Mouse (Mus musculus) testis, postnatal 14 days (tissue): Measurements from ENCODE around the gene Mllt6.
A peak's percentile ranks its signal among the peaks of the same experiment; 100 is the strongest.
"Not testable (repeated sequence)": the region's sequence is repeated elsewhere in the genome, so short reads cannot be mapped to it uniquely, and the experiment has no call there.

Experiments used
- DNase-seq: peaks from one replicate; pipeline ENCODE4 v3.0.0; 2021; ENCODE audit warnings: low spot score

The Mllt6 gene

DNA sequence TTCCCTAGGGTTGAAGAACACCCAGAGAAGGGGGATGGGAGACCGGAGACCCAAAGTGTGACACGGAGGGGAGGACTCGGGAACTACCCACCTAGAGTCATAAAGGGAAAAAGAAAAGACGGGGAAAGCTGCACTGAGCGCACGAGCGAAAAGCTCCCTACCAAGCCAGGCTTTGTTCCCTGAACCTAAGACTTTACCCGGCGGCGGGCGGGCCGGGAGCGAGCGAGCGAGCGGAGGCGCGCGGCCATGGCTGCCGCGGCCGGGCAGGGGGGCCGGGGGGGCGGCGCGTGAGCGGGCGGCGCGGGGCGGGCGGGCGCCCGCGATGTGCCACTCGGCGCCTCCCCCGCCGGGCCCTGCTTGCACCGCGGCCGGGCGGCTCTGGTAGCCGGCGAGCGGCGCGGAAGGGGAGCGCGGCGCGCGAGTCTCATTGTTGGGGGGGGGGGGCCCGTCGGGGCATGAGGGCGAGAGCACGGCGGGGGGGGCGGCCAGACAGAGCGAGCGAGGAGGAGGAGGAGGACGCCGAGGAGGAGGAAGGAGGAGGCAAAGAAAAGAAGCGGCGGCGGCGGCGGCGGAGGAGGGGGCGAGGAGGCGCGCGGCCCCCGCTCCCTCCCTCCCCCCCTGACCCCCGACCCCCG lies at the start of gene Mllt6:
Mllt6 (plus strand) TSS at position 522 of the 635 bp plus-strand sequence.
- DNase-seq, result peak; percentile 83

DNA sequence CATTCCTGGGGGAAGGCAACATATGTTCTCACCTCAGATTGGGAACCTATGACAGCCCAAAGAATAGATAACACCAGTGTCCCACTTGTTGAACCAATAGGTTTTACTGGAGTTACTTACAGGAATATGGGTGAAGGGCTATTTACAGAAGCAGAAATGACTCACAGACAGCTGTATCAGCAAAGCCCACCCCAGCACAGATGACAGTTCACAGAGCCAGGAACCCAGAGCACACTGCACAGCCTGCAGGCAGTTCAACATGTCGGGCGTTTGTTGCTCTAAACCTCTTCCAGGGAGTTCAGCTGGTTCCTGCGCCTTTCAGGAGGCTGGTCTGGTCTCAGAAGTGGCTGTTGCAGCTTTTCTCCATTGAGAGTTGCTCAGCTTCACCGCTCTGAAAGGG lies 47.9 kb upstream of the Mllt6 start:
- no peak for DNase-seq

DNA sequence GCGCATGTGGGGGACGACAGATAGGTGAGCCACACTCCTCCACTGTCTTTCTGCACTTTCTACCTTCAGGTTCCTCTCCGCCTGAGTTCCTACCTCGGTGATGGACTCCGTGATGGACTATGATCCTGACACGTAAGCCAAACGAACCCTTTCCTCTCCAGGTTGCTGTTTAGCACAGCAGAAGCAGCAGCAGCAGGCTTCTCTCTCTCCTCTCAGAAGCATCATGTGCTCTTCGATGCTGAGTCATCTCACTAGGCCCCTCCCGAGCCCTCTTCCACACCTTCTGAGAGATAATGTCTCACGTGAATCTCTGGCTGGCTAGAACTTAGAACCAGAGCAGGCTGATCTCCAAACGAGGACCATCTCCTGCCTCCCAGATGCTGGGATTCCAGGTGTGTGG lies 44.8 kb upstream of the Mllt6 start:
- no peak for DNase-seq

DNA sequence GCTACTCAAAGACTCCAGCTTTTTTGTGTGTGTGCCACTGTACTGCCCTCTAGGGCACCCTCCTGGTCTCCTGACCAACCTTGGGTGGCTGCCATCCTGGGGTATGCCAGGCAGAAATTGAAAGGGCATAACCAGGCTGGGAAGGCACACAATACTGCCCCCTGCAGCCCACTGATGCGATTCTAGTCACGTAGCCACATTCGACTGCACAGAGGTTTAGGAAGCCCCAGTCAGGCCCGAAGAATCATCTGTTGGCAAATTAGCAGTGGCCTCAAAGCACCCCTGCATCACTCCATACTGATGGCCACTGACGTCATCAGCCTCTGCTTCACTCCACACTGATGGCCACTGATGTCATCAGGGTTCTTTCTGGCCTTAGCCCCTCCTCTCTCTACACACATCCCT lies 43.8 kb upstream of the Mllt6 start:
- DNase-seq, result peak; percentile 39

DNA sequence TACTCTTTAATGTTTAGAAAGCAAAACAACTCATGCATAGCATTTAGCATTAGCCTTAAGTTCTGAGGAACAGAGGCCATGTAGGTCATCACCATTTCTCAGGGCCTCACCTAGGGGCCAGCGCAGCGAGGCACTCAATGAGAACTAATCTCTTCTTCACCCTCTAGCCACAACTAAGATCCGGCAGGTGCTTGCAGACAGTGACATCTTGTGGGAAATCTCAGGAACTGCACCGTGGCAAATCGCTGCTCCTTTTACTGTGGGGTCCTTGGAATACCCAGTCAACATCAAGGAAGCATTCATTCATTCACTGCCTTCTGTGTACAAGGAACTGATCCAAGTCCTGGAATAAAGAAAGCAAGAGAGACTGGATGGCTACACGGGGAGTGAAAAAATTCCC lies 40.8 kb upstream of the Mllt6 start:
- DNase-seq, result peak; percentile 36

DNA sequence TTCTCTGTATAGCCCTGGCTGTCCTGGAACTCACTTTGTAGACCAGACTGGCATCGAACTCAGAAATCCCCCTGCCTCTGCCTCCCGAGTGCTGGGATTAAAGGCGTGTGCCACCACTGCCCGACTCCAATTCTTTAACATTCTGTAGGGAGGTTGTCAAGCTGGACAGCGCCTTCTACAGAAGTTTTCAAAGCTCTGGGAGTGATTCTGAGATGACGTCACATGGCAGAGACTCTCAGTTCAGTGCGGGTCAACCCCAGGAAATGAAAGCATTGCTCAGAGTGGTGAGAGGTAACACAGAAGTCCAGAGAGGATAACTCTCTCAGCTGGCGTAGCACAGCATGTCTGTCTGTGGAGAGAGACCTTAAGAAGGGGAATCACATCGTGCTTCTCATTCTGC lies 40.0 kb upstream of the Mllt6 start:
- no peak for DNase-seq

DNA sequence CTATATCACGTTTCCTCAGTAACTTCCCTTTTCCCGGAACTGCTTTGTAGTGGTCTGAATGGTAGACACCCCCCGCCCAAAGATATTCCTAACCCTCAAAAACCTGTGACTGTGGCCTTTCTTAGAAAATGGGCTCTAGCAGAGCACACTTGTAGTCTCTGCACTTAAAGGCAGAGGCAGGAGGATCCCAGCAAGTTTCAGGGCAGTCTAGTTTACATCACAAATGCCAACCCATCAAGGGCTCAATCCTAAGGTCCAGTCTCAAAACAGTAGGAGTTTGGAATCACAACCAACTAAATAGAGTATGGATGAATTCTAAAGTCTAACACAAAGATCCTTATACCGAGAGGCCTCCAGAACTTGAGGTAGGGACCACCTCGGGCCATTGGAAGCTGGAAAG lies 37.7 kb upstream of the Mllt6 start:
- no peak for DNase-seq

DNA sequence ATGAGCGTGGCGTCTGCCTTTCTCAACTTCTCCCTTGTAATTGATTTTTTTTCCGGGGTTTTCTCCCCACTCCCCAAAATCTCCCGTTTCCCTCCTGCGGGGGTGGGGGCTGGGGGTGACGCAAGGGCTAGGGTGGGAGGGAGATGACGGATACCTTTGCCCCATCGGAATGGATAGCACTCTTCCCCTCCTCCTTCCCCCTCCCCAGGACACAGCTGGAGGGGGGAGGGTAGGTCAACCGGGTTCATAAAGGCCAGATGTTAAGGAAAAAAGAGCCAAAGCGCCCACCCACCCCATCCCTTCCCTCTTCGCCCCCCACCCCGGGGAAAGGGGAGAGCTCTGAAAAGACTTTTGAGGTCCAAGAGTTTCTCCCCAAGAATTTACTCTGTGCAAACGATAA lies 36.8 kb upstream of the Mllt6 start:
- DNase-seq, result no peak

DNA sequence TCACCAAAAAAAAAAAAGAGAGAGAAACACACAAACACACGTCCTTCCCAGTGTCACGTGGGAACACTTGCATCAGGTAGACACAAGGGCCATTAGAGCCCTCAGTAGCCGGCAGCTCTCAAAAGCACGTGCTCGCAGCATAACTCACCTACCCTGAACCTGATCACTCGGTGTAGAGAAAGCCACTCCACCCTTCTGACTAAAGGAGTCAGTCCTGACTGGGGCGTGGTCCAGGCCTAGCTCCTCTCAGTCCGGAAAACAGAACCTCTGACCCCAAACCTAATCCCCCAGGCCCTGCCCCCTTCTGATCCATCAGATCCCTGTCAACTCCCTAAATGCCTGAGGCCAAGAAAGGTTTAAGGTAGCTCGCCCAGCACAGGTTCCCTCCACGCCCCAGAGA lies 36.4 kb upstream of the Mllt6 start:
- no peak for DNase-seq

DNA sequence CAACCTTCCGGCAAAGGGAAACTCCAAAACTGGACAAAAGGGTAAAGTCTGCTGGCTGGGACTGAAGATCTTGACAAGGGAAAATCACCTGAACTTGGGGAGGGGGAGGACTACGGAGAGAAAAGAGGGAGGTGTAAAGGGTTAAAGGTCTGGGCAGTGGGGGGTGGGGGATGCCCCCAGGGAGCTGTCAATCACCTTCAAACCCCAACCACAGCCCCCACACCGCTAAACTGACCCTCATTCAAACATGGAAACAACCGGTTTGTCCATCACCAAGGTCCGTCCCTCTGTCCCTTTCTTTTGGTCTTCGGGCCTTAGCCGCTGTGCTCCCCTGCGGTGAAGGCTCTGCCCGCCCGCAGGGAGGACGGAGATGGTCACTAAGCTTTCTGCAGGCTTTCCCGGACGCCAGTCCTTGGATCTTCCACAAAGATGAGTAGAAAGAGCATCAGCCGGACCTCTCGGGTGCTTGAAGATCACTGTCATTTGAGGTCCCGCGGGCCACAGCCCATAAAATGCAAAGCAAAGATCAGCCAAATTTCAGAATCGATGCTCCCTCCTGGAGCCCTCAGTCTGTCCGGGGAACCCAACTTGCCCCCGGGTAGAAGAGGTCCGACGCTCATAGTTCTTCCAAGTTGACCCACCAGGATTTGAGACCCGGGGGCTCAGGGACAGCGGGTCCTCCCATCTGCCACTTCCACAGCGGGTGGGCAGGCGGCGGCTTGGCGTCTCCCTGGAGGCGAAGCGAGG lies 35.5 kb upstream of the Mllt6 start:
- DNase-seq, result no peak

DNA sequence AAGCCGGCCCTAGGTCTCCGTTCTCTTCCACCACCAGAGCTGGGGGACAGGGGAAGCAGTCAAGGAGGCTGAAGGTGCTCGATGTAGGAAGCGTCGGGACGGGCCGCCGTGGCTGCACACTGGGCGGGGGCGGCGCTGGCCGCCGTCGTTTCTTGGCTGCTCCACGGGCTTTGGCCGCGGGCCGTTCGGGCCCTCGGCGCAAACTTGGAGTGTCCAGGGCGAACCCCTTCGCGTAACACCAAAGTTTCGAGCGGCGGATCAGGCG lies 35.0 kb upstream of the Mllt6 start:
- DNase-seq, result no peak

DNA sequence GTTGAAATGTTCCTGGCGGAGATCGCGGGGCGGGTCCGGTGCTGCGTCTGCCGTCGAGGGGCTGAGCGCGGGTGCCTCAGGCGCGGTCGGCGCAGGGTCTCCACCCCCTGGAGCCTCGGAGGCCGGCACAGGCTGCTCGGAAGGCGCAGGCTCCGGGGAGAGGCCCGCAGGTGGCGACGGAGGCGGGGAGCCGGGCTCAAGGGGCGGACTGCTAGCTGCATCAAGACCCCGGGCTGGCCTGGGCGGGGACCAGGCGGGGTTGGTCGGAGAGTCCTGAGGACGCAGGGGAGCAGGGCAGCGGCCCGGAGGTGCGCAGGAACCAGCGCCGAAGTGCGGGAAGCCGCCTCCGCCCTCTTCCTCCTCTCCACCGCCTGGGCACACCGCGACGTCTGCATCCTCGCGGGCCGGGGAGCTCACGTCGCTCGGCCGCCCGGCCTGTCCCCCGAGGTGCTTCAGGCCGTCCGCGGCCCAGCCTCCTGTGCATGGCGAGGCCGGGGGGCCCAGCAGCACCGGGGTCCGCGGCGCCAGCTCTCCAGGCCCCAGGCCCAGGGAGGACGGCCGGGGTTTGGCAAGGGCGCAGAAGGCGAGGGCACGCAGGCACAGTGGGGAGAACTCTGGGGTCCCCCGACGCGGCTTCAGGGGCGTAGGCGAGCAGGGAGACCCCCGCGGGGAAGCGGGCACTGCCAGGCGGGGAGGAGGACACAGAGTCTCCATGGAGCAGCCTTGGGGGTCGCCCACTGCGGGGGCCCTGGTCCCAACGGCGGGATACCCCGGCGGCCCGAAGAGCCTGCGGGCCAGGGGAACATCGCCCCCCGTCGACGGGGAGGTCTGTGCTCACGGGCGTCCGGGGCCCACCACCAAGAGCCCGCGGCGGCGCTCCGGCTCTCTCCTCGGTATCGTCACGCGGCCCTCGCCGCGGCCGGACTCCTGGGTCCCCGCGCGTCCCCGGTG lies 34.4 kb upstream of the Mllt6 start:
- DNase-seq, result peak; percentile 64

DNA sequence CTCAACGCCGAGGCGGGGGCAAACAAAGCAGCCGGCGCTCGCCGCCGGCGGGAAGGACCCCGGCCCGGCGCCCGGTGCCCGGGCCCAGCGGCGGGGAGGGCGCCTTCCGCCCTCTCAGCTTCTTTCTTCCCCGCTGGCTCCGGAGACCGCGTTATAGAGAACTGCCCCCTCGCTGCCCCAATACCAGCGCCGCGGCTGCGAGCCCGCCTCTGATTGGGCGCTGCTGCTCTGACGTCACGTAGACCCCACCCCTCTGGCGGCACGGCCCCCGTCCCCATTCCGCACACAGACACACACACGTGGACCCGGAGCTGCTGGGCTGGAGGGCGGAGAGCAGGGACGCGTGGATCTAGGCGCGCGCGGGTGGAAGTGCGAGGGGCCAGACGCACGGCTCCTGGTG lies 33.6 kb upstream of the Mllt6 start, which contains the start of gene Epop:
Epop (minus strand) TSS at position 127 of the 400 bp plus-strand sequence.
- DNase-seq, result peak; percentile 91

DNA sequence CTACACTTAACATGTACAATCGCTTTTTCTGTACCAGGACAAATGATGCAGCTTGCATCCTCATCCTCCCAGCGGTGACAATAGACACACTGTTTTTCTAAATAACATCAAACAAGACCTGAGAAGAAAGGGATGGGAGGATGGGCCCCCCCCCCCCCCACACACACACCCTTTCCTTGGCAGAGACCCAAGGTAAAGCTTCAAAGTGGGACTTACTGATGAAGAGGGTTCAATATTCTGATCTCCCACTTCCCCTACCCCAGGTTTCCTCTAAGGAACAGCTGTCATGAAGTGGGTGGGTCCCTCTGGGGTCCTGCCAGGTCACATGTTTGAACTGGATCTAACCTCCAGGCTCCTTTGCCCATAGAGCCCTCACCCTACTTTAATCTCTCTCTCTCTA lies 32.2 kb upstream of the Mllt6 start:
- DNase-seq, result no peak

DNA sequence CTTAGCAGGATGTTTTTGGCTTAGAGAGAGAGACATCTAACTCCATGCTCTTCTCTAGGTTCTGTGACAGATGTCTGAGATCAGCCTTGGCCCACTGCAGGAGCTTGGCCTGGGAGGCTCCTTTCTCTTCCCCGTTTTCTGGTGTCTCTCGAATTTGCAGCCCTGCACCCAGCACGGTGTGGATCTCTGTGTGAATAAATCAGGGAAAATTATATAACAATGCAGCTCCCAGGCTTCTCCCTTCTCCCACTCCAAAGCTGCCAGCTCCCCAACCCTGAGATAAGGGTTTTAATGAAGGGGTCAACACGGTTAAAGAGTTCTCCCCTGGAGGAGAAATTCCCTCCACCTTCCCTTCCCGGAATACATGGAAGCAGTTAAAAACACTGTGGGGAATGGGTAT lies 31.7 kb upstream of the Mllt6 start:
- DNase-seq, result no peak

DNA sequence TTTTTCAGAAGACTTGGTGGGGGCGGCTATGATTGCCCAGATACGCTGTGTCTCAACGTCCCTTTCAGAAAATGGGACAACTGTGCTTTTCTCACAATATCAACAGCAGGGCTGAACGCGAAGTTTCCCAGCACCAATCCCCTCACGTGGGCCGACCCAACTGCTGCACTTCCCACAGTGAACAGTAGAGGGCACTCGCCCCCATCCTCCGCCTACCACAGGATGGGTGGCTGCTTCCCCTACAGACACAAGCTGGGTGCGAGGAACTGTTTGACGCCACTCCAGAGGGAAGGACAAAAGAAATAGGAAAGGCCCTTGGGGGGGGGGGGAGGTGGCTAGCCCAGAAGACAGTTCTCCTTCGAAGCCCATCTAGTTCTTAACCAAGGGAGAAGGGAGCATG lies 31.3 kb upstream of the Mllt6 start:
- peak; percentile 81 for DNase-seq

DNA sequence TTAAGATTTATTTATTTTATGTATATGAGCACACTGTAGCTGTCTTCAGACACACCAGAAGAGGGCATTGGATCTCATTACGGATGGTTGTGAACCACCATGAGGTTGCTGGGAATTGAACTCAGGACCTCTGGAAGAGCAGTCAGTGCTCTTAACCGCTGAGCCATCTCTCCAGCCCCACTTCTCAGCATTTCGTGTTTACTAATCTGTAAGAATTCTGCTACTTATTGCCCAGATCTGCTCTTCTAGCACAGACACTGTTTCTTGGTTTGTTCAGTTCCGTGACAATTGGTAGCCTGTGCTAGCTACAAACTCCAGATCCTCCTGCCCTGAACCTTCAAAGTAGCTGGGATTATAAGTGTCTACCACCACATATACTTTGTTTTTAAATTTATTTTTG lies 30.8 kb upstream of the Mllt6 start:
- DNase-seq, result not testable (repeated sequence)

DNA sequence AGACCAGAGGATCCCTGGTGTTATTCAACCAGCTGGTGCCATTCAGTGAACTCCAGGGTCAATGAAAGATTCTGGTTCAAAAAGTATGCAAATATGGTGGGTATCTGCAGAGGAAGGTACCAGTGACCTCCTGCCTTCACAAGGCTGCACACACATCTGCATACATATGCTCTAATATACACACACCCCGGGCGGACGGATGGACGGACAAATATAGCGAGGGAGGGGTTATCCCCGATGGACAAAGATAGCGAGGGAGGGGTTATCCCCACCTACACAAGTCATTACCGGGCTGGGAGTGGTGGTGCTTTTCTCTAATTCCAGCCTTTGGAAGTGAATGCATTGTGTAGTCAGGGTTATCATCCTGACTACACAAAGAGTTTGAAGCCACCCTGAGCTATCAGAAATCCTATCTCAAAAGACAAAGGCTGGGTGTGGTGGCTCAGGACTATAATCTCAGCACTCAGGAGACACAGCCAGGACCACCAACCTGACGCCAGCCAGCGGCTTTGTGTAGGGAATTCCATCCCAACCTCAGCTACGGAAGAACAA lies 27.7 kb upstream of the Mllt6 start:
- no peak for DNase-seq

DNA sequence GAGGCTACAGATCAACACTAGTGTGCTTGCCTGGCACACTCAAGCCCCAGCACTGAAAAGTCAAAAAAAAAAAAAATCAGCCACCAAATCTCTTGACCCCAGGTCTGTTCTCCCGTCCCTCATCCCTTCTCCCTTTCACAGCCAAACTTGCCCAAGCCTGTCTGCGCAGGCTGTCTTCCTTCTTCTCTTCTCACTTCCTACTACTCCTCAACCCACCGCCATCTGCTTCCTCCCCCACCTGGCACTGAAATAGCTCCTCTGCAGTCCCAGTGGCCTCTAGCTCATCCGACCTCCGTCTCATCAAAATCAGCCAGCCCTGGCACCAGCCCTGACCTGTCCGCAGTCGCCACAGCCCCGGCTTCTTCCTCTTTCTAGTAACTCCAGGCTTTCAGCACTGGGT lies 21.5 kb upstream of the Mllt6 start:
- no peak for DNase-seq

DNA sequence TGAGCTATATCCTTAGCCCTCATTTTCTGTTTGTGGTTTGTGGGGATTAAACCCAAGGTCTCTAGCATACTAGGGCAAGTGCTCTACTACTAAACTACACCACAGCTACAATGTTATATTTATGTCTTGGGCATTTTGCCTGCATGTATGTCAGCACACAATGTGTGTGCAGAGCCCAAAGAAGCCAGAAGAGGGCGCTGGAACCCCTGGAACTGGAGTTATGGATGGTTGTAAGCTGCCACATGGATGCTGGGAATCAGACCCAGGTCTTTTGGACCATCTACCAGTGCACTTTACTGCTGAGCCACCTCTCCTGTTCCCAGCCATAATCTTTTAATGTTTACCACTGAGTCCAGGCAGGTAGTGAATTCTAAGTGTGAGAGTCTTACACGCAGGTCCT lies 20.5 kb upstream of the Mllt6 start:
- no peak for DNase-seq

DNA sequence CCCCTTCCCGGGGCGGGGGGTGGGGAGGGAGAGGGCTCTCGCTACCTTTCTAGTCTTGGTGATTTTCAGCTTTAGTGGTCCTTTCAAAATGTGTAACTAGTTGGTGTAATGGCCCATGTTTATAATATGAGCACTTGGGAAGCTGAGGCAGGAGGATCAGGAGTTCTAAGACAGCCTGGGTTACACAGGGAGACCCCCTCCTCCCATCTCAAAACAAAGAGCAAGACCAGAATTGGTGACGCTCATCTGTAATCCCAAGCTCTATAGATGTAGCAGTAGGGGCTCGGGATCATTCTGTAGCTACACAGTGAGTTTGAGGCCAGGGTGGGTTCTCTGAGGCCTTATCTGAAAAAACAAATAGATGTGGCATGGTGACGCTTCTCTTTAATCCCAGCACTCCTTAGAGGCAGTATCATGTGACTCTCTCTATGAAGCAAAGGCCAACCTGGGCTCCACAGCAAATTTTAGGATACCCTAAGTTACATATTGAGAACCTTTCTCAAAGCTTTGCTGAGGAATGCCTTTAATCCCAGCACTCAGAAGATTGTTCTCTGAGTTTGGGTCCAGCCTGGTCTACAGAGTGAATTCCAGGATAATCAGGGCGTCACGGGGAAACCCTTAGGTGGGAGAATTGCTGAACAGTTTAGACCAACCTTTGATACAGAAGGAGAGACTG lies 19.7 kb upstream of the Mllt6 start:
- no peak for DNase-seq

DNA sequence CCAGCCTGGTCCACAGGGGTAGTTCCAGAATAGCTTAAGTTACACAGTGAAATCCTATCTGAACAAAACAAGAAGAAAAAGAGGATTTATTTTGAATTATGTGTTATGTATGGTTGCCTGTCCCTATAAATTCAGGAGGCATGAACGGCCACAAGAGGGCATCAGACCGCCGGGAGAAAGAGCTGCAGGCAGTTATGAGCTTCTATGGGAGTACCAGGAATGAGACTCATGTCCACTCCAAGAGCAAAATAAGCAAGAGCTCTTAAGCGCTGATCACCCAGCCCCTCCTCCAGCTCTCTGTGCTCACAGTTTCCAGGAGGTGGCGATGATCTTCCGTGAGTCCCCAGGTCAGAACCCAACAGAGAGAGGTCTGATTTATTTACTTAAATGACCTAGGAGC lies 18.4 kb upstream of the Mllt6 start:
- no peak for DNase-seq
